In the genomic region with DNA sequence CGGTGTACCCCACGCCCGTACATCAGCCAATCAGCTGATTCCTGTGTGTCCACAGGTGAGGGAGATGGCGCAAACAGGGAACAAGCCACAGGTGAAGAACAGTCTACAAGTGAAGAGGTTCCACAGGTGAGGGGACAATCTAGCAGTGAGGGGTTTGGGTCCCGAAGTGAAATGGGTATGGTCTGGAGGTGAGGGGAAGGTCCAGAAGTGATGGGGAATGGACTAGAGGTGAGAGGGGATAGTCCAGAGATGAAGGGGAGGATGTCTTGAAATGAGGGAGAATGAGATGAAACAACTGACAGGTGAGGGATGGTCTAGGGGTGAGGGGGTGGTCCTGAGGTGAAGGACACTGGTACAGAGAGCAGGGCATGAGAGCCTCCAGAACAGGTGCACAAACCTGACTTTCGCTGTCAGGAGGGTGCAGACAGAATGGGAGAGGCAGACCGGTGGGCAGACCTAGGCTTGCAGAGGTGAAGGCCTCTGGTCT, we compare ENCODE assay signal across 9 mouse cellular contexts. TPM values are rescaled to one million over a fixed set of nuclear protein-coding genes. Genes with fewer than 3 reads are reported as not detected.
DNase-seq lines count a peak whose midpoint lies in the region; ATAC-seq and TF ChIP-seq lines count a peak whose summit lies in the region.
"Had no signal": no experiment of that assay in that cellular context is flagged by ENCODE, and none has a peak within 500 bp of the region (broad histone marks: within the 10 kb centered on the region; RNA-seq: fewer than 3 reads in every experiment).

No protein-coding gene starts in this region.

- H3K4me1 ChIP-seq in embryonic facial prominence, embryonic 13.5 days: peaks cover 31% of the 10 kb centered on the region
- H3K4me1 ChIP-seq in intestine, embryonic 14.5 days (replicated peaks; ENCODE audit: control insufficient read depth, insufficient read depth, low read length): peaks cover 20% of the 10 kb centered on the region
- H3K4me1 ChIP-seq in neural tube, embryonic 12.5 days: peaks cover 22% of the 10 kb centered on the region

- 27% methylated on average over 7 of the region's 7 CpGs for WGBS in embryonic facial prominence, embryonic 13.5 days
- 25% methylated on average over 7 of the region's 7 CpGs for WGBS in intestine, embryonic 14.5 days
- WGBS in neural tube, embryonic 12.5 days: 25% methylated on average over 7 of the region's 7 CpGs

- H3K27me3 ChIP-seq in embryonic facial prominence, embryonic 13.5 days: no peaks in the 10 kb centered on the region
- no peaks in the 10 kb centered on the region for H3K27me3 ChIP-seq in intestine, embryonic 14.5 days (replicated peaks; ENCODE audit: control insufficient read depth, insufficient read depth, low read length)
- H3K27me3 ChIP-seq in neural tube, embryonic 12.5 days (replicated peaks): no peaks in the 10 kb centered on the region

- no peak overlapping the region for H3K27ac ChIP-seq in left cerebral cortex, adult 2 months
- 0 out of 2 replicates have a peak overlapping the region, but pooled peaks have one; percentile 64 for H3K27ac ChIP-seq in embryonic facial prominence, embryonic 13.5 days
- H3K27ac ChIP-seq in intestine, embryonic 14.5 days (ENCODE audit: low read depth): 0 out of 2 replicates have a peak overlapping the region, but pooled peaks have one; percentile 33
- H3K27ac ChIP-seq in neural tube, embryonic 12.5 days: no peak overlapping the region

- no peak for TF ChIP-seq CTCF in left cerebral cortex, adult 2 months (IDR thresholded peaks at IDR 0.05)

- H3K9me3 ChIP-seq in embryonic facial prominence, embryonic 13.5 days: no peaks in the 10 kb centered on the region; the same call in 1 of the 2 replicates
- no peaks in the 10 kb centered on the region for H3K9me3 ChIP-seq in intestine, embryonic 14.5 days (ENCODE audit: control insufficient read depth, low read length)
- H3K9me3 ChIP-seq in neural tube, embryonic 12.5 days: no peaks in the 10 kb centered on the region

- H3K9ac ChIP-seq in embryonic facial prominence, embryonic 13.5 days: peak overlapping the region; percentile 99
- H3K9ac ChIP-seq in intestine, embryonic 14.5 days (ENCODE audit: low read length): peak overlapping the region; percentile 95
- H3K9ac ChIP-seq in neural tube, embryonic 12.5 days: peak overlapping the region; percentile 94

- peaks cover 12% of the 10 kb centered on the region for H3K36me3 ChIP-seq in embryonic facial prominence, embryonic 13.5 days
- H3K36me3 ChIP-seq in intestine, embryonic 14.5 days (ENCODE audit: control insufficient read depth, insufficient read depth, low read length): peaks cover 2% of the 10 kb centered on the region; the same call in 1 of the 2 replicates
- peaks cover under 1% of the 10 kb centered on the region for H3K36me3 ChIP-seq in neural tube, embryonic 12.5 days

- intact Hi-C loops in left cerebral cortex, adult 2 months (cut with DNase I): no loop called here
- intact Hi-C loops in left cerebral cortex, postnatal 10 days (cut with DNase I): no loop called here

- peak overlapping the region; percentile 92 for H3K4me3 ChIP-seq in left cerebral cortex, adult 2 months
- peak overlapping the region; percentile 91 for H3K4me3 ChIP-seq in embryonic facial prominence, embryonic 13.5 days
- H3K4me3 ChIP-seq in intestine, embryonic 14.5 days (ENCODE audit: low read depth, low read length): peak overlapping the region; percentile 96
- peak overlapping the region; percentile 95 for H3K4me3 ChIP-seq in neural tube, embryonic 12.5 days

- peak overlapping the region; percentile 74 for H3K4me2 ChIP-seq in embryonic facial prominence, embryonic 13.5 days
- peak overlapping the region; percentile 83 for H3K4me2 ChIP-seq in intestine, embryonic 14.5 days (ENCODE audit: low read length)
- H3K4me2 ChIP-seq in neural tube, embryonic 12.5 days (replicated peaks): peak overlapping the region; percentile 90

- ATAC-seq in embryonic facial prominence, embryonic 13.5 days (ENCODE audit: insufficient number of reproducible peaks, insufficient read depth, low FRiP score, low TSS enrichment, low read depth): 0 out of 2 replicates have a peak, but pooled peaks have one; percentile 4
- ATAC-seq in intestine, embryonic 14.5 days (replicated peaks; ENCODE audit: low FRiP score, low TSS enrichment, low read depth): no peak; the same call in 1 of the 2 replicates
- peak; percentile 14; the same call in 1 of the 2 replicates for ATAC-seq in neural tube, embryonic 12.5 days (ENCODE audit: low FRiP score, low read depth)

- no peak for DNase-seq in left cerebral cortex, adult 2 months (ENCODE audit: extremely low spot score in 1 of 2, low spot score in 2 of 2)
- DNase-seq in left cerebral cortex, postnatal 10 days (ENCODE audit: extremely low spot score in 1 of 2, low spot score in 2 of 2): no peak
- DNase-seq in intestine, embryonic 14.5 days (ENCODE audit: low spot score): no peak
- no peak for DNase-seq in left cerebral cortex, adult 18-20 months (ENCODE audit: low spot score in 2 of 2)
- DNase-seq in thymus, postnatal 4 days: no peak
- no peak for DNase-seq in urinary bladder, adult 18-20 months (ENCODE audit: low spot score in 2 of 2)

RNA-seq across cellular contexts. Expression of a gene that starts 0.3 kb away (rescaled TPM):
- total RNA-seq in left cerebral cortex, adult 2 months (2021): 10 to 100 TPM; 51.2 to 54.9 TPM
- 10 to 100 TPM; 47.5 to 50.2 TPM for total RNA-seq in left cerebral cortex, postnatal 10 days (2021)
- polyA plus RNA-seq in embryonic facial prominence, embryonic 13.5 days (2015; fragmentation: Nextera tagmentation; extraction: Ambion mirVana): 71.0 and 73.6 TPM in 2 replicates
- 47.9 and 48.0 TPM in 2 replicates for polyA plus RNA-seq in intestine, embryonic 14.5 days (2014; fragmentation: Nextera tagmentation; extraction: Ambion mirVana)
- polyA plus RNA-seq in neural tube, embryonic 12.5 days (2016; fragmentation: Nextera tagmentation; extraction: Ambion mirVana): 67.4 and 69.5 TPM in 2 replicates
- total RNA-seq in left cerebral cortex, adult 18-20 months (2021): 10 to 100 TPM; 51.4 to 51.9 TPM

RNA-seq across cellular contexts. Expression of a gene that starts 21.7 kb away (rescaled TPM):
- 1 to 10 TPM; 2.2 to 3.4 TPM for total RNA-seq in left cerebral cortex, adult 2 months (2021)
- 1 to 10 TPM; 3.2 to 3.7 TPM for total RNA-seq in left cerebral cortex, postnatal 10 days (2021)
- polyA plus RNA-seq in embryonic facial prominence, embryonic 13.5 days (2015; fragmentation: Nextera tagmentation; extraction: Ambion mirVana): 19.8 and 23.4 TPM in 2 replicates
- 91.9 and 92.2 TPM in 2 replicates for polyA plus RNA-seq in intestine, embryonic 14.5 days (2014; fragmentation: Nextera tagmentation; extraction: Ambion mirVana)
- polyA plus RNA-seq in neural tube, embryonic 12.5 days (2016; fragmentation: Nextera tagmentation; extraction: Ambion mirVana): 16.2 and 17.9 TPM in 2 replicates
- 1 to 10 TPM; 3.5 to 4.3 TPM for total RNA-seq in left cerebral cortex, adult 18-20 months (2021)

RNA-seq across cellular contexts. Expression of a gene that starts 31.9 kb away (rescaled TPM):
- total RNA-seq in left cerebral cortex, adult 2 months (2021): 1 to 10 TPM in 1 of 2 experiments, under 1 TPM in 1; 0.87 to 1.4 TPM
- not detected for total RNA-seq in left cerebral cortex, postnatal 10 days (2021)
- not detected in 2 replicates for polyA plus RNA-seq in embryonic facial prominence, embryonic 13.5 days (2015; fragmentation: Nextera tagmentation; extraction: Ambion mirVana)
- polyA plus RNA-seq in intestine, embryonic 14.5 days (2014; fragmentation: Nextera tagmentation; extraction: Ambion mirVana): not detected in 2 replicates
- not detected in 2 replicates for polyA plus RNA-seq in neural tube, embryonic 12.5 days (2016; fragmentation: Nextera tagmentation; extraction: Ambion mirVana)
- total RNA-seq in left cerebral cortex, adult 18-20 months (2021): 1 to 10 TPM in 1 of 2 experiments, under 1 TPM in 1; 0.37 to 1.7 TPM
- total RNA-seq: megakaryocyte progenitor cell, adult 5-6 weeks had no signal

RNA-seq across cellular contexts. Expression of a gene that starts 58.5 kb away (rescaled TPM):
- total RNA-seq in left cerebral cortex, adult 2 months (2021): 10 to 100 TPM; 16.8 to 17.1 TPM
- total RNA-seq in left cerebral cortex, postnatal 10 days (2021): 10 to 100 TPM; 13.3 to 14.2 TPM
- not detected in 2 replicates for polyA plus RNA-seq in embryonic facial prominence, embryonic 13.5 days (2015; fragmentation: Nextera tagmentation; extraction: Ambion mirVana)
- polyA plus RNA-seq in intestine, embryonic 14.5 days (2014; fragmentation: Nextera tagmentation; extraction: Ambion mirVana): 0.19 TPM in 1 of 2 replicates, not detected in the other
- 0.09 TPM in 1 of 2 replicates, not detected in the other for polyA plus RNA-seq in neural tube, embryonic 12.5 days (2016; fragmentation: Nextera tagmentation; extraction: Ambion mirVana)
- total RNA-seq in left cerebral cortex, adult 18-20 months (2021): 10 to 100 TPM; 16.7 to 18.6 TPM
- total RNA-seq: megakaryocyte progenitor cell, adult 5-6 weeks had no signal

Comparison
In these comparisons a context has a peak if more than half of its experiments do, and no peak if none do; other contexts are left out.
1. H3K27ac ChIP-seq: peak in embryonic facial prominence, embryonic 13.5 days (single experiment) and intestine, embryonic 14.5 days (single experiment); none in left cerebral cortex, adult 2 months (single experiment) and neural tube, embryonic 12.5 days (single experiment).
2. Peak in every context shown above with its lines, with median percentiles within 50 percentile points of each other: H3K4me3 ChIP-seq, H3K4me2 ChIP-seq and H3K9ac ChIP-seq.